Mouse (Mus musculus) hindbrain, embryonic 16.5 days (tissue): ENCODE measurements around the gene Thbd. TPM values are rescaled to one million over a fixed set of nuclear protein-coding genes. Genes with fewer than 3 reads are reported as not detected.

Experiments used
- ATAC-seq: fragments of 200-750 bp; cut with Nextera tagmentation; 2 replicates; pipeline ENCODE4 v1.8.0; 2017; ENCODE audit warnings: moderate TSS enrichment, moderate library complexity
- H3K27ac ChIP-seq: fragments of 300-500 bp; sonication (generic); 2 replicates; pipeline ENCODE4 v1.5.1; 2014; ENCODE audit warnings: low read depth, mild to moderate bottlenecking, control low read depth, low read length, moderate library complexity
- H3K27me3 ChIP-seq: fragments of 300-500 bp; sonication (generic); replicated peaks from 2 replicates; pipeline ENCODE4 v1.6.1; 2014; ENCODE audit warnings: low read length; ENCODE audit not compliant: control insufficient read depth, insufficient read depth
- H3K36me3 ChIP-seq: fragments of 300-500 bp; sonication (generic); 2 replicates; pipeline ENCODE4 v1.6.1; 2014; ENCODE audit warnings: mild to moderate bottlenecking, low read length, moderate library complexity, mixed read lengths; ENCODE audit not compliant: control insufficient read depth, insufficient read depth
- H3K4me1 ChIP-seq: fragments of 300-500 bp; sonication (generic); 2 replicates; pipeline ENCODE4 v1.6.1; 2014; ENCODE audit warnings: low read depth, low read length; ENCODE audit not compliant: control insufficient read depth, insufficient read depth
- H3K4me2 ChIP-seq: fragments of 300-500 bp; sonication (generic); 2 replicates; pipeline ENCODE4 v1.6.1; 2014; ENCODE audit warnings: mild to moderate bottlenecking, low read length, control low read depth, moderate library complexity
- H3K4me3 ChIP-seq: fragments of 300-500 bp; sonication (generic); 2 replicates; pipeline ENCODE4 v1.5.1; 2014; ENCODE audit warnings: mild to moderate bottlenecking, low read length, control low read depth, moderate library complexity
- H3K9ac ChIP-seq: fragments of 300-500 bp; sonication (generic); 2 replicates; pipeline ENCODE4 v1.6.1; 2014; ENCODE audit warnings: low read depth, mild to moderate bottlenecking, control low read depth, low read length, moderate library complexity
- H3K9me3 ChIP-seq: fragments of 300-500 bp; sonication (generic); 2 replicates; pipeline ENCODE4 v1.6.1; 2014; ENCODE audit warnings: mild to moderate bottlenecking, low read length, moderate library complexity; ENCODE audit not compliant: control insufficient read depth
- WGBS: fragments of 180-500 bp; shearing (Covaris S2); extraction: QIAGEN DNeasy Blood & Tissue Kit; methylation state at CpG from one replicate; pipeline ENCODE4 v1.1.7; 2014; 5-methylcytosine and 5-hydroxymethylcytosine counted together
- polyA plus RNA-seq: library from polyadenylated mRNA; unstranded; fragments of >200 nt; fragmentation: Nextera tagmentation; extraction: Ambion mirVana; gene quantifications from 2 replicates; pipeline ENCODE4 v1.2.1, GENCODE M21; 2015

Thbd gene
- polyA plus RNA-seq, 1 experiment from 2014 or later = 11.6 TPM

DNA sequence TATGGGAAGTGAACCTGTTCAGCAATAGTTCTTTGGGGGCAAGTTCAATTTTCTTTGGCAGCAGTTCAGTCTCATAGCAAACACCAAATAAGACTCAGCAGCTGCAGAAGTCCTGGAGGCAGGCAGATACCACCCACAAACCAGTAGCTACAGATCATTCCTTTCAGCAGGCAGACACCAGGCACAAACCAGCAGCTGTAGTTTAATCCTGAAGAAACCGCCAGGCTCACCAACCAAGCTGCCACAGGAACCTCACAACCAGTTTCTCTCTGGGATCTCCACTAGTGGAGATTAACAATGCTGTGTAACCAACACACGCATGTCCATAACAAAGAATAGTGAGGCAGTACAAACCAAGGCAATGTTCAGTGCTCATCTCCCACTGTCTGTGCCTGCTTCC is 26.9 kb downstream of the Thbd start:
- Histone ChIP-seq H3K4me2 (no peak overlapping the region), H3K27me3 (no peaks in the 10 kb centered on the region), H3K9me3 (no peaks in the 10 kb centered on the region), H3K27ac (no peak overlapping the region), H3K4me3 (no peak overlapping the region), H3K9ac (no peak overlapping the region), H3K4me1 (no peaks in the 10 kb centered on the region), H3K36me3 (no peaks in the 10 kb centered on the region)
- 92% methylated on average over 2 of the region's 2 CpGs for WGBS
- no peak for ATAC-seq

DNA sequence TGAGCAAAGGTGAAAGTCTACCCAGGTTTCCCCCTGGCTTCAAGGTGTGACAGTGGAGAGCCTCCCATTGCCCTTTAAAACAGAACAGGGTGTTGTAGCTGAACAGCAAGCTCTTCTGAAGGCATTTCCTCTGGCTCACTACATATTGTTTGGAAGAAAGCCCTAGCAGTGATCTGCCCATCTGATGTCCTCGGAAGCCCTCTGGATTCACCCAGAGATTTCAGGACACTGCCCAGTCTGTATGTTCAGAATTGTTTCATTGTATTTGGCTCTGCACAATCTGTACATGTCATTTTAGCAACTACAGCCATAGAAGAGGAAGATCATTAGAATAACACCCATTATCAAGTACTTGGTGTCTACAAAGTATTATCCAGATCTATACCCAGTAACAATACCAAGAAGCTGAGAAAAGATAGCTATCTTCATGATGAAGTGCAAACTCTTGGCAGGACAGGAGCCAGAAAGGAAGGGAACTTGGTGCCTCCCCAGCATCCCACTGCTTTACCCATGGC is 28.0 kb downstream of the Thbd start:
- Histone ChIP-seq H3K9me3 (no peaks in the 10 kb centered on the region), H3K4me1 (no peaks in the 10 kb centered on the region), H3K36me3 (no peaks in the 10 kb centered on the region), H3K9ac (no peak overlapping the region), H3K27ac (no peak overlapping the region), H3K4me2 (no peak overlapping the region), H3K4me3 (no peak overlapping the region), H3K27me3 (no peaks in the 10 kb centered on the region)
- 95% methylated on average over 1 of the region's 1 CpGs for WGBS
- ATAC-seq = no peak

DNA sequence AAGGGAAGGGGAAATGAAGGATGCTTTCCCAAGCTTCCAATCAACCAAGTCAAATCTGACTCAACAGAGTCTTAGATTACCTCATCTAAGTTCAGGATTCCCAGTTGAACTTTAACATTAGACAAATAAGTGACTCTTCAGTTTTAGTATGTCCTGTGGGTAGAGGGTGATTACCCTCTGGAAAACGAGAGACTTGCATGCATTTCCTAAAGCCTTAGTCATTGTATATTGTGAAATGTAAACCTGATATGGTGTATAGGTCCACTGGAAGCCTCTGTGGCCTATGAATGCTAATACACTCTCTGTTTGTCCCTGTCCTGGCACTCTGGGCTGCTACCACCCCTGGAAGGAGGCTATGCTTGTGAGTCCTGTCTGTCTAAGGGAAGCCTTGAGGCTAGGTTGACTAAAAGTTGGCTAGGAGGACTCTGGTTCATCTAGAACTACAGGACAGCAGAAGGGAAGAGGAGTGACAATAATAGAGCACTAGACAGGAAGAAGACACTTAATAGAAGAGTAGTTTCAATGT is 29.1 kb downstream of the Thbd start:
- no peaks in the 10 kb centered on the region for H3K27me3 ChIP-seq
- WGBS = 86% methylated on average over 1 of the region's 1 CpGs
- ATAC-seq = no peak

DNA sequence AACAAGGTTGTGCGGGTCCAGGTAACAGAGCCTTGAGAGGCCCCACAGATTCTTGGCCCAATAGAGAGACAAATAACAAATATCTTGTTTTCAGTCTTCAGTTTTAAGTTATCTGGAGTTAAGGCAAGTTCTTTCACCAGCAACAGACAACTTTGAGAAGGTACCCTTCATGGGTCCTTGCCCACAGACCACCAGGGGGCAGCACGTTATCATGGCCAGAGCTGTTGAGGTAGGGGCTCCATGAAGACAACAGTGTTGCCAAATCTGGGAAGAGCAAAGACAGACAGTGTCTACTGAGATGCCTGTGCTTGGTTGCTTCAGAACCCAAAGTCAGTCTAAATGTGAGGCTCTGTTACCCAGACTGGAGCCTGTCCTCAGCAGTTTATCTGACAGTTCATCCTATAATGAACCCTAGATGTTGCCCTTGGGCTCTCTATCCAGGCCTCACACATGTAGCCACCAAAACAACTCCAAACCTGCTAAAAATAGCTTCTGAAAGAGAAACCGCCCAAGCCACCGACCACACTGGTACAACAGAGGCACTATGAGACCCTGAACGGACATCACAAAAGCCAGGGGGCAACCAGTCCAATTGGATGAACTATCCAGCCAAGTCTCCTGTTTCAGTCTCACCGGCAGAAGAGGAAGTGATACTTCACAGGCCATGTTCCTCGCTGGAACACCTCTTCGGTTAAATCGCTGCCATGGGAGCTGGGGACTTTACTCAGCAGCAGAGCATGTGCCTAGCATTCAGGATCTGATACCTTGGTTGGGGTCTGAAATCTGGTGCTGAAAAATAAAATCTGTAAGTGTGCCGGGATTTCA is 32.5 kb downstream of the Thbd start:
- ATAC-seq = no peak
- H3K27me3 ChIP-seq = no peaks in the 10 kb centered on the region
- no peak overlapping the region for H3K27ac ChIP-seq
- H3K4me1 ChIP-seq = no peaks in the 10 kb centered on the region
- H3K9ac ChIP-seq = no peak overlapping the region
- 84% methylated on average over 10 of the region's 10 CpGs for WGBS
- H3K4me2 ChIP-seq = no peak overlapping the region
- no peak overlapping the region for H3K4me3 ChIP-seq
- no peaks in the 10 kb centered on the region for H3K9me3 ChIP-seq
- no peaks in the 10 kb centered on the region for H3K36me3 ChIP-seq

More for the DNA sequence above, 29.1 kb downstream of the Thbd start:
- H3K9me3 ChIP-seq = no peaks in the 10 kb centered on the region
- H3K36me3 ChIP-seq = no peaks in the 10 kb centered on the region
- H3K9ac ChIP-seq = no peak overlapping the region
- no peak overlapping the region for H3K4me3 ChIP-seq
- H3K4me1 ChIP-seq = no peaks in the 10 kb centered on the region
- no peak overlapping the region for H3K27ac ChIP-seq
- H3K4me2 ChIP-seq = no peak overlapping the region

DNA sequence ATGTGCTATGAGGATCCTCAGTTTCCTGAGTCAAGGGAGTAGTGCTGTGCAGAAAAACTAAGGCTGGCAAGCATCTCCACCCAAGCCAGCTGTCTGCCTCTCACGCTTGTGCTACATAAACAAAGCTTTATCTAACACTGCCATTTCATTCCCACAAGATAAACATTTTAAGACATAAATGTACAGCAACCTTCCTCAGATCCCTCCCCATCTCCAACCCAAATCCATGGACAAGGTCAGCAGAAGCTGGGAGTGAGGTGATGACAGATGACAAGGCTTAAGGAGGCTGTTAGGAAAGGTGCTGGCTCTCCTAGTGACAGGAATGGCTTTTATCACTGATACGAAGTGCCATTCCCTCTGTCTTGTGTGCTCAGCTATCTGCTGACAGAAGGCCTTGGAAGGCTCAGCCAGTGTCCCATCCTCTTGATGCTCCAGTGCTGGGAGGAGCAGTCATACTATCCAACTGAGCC is 34.4 kb downstream of the Thbd start:
- ATAC-seq = no peak
- WGBS = 83% methylated on average over 2 of the region's 2 CpGs

DNA sequence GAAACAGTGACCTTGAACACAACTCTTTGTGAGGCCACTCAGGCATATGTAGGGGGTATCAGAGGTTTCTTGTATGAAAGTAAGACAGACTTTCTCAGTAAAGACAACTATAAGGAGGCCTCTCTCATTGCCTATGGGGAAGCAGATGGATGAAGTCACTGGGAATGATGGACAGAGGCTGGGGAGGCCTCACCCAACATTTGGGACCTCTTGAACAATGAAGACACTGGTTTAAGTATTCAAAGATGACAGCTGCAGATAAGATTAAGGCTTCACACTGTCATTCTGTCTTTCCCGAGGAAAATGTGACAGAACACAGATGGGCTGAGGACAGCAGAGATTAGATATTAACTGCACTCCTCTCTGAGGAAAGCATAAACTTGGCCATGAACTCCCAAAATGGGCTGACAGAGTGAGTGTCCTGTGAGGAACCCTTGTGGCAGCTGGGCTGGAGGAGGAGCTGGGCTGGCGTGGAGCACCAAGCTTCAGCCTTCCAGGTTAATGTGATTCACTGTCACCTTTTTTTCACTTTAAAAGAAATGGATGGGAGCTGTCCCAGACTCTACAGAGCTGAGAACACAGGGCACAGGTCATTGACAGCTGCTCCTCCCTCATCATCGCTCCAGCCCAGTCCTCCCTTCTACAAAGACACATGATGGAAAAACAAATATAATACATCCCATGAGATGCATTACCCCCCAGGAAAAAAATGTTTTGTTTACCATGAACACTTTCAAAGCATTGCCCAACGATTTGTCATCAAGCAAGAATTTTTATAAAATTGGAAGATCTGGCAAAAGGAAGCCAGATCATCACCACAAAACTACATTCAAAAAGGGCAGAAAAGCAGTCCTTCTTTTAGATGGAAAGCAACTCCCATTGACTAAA is 36.0 kb downstream of the Thbd start:
- no peak overlapping the region for H3K4me2 ChIP-seq
- WGBS = 78% methylated on average over 4 of the region's 4 CpGs
- no peak overlapping the region for H3K9ac ChIP-seq
- no peaks in the 10 kb centered on the region for H3K9me3 ChIP-seq
- no peaks in the 10 kb centered on the region for H3K27me3 ChIP-seq
- no peaks in the 10 kb centered on the region for H3K36me3 ChIP-seq
- H3K27ac ChIP-seq = no peak overlapping the region
- no peaks in the 10 kb centered on the region for H3K4me1 ChIP-seq
- H3K4me3 ChIP-seq = no peak overlapping the region
- no peak for ATAC-seq

More for the DNA sequence above, 34.4 kb downstream of the Thbd start:
- Histone ChIP-seq H3K4me1 (no peaks in the 10 kb centered on the region), H3K9me3 (no peaks in the 10 kb centered on the region), H3K27ac (no peak overlapping the region), H3K36me3 (no peaks in the 10 kb centered on the region), H3K27me3 (no peaks in the 10 kb centered on the region), H3K9ac (no peak overlapping the region), H3K4me3 (no peak overlapping the region), H3K4me2 (no peak overlapping the region)

DNA sequence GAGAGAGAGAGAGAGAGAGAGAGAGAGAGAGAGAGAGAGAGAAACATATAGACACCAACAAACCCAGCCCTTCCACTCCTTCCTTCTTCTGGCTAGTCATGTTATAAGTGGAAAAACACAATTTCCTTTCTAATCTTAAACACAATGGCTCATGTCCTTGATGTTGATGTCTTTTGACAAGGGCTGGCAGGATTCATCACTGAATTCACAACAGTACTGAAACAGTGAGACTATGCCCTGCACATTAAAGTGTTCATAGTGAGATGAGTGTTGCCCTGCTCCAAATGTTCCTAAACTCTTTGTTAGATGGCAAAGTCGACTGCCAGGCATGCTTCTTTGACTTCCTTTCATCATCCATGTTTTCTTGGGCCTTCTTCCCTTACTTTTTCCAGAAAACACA is 42.8 kb downstream of the Thbd start:
- ATAC-seq = no peak
- H3K9ac ChIP-seq = no peak overlapping the region
- no peaks in the 10 kb centered on the region for H3K36me3 ChIP-seq
- H3K4me2 ChIP-seq = no peak overlapping the region
- 67% methylated on average over 1 of the region's 1 CpGs for WGBS
- H3K4me1 ChIP-seq = no peaks in the 10 kb centered on the region
- no peaks in the 10 kb centered on the region for H3K9me3 ChIP-seq
- no peaks in the 10 kb centered on the region for H3K27me3 ChIP-seq
- H3K4me3 ChIP-seq = no peak overlapping the region
- H3K27ac ChIP-seq = no peak overlapping the region

DNA sequence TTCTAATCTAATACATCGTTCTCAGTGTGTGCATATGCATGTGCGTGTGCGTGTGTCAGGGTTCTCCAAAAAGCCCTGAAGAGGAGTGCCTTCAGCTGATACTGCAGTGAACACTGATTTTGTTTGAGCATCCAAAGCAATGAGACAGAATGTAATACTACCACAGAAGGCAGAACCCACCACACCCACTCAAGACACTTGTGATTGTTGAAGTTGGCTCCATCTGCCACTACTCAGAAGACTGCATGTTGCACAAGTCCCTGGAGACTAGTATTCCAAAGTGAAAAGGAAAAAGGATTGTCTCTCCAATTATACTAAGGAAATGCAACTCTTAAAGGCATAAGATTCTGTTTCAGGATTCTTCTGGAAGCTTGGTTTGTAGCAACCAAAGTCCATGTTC is 43.5 kb downstream of the Thbd start:
- Histone ChIP-seq H3K4me2 (no peak overlapping the region), H3K27me3 (no peaks in the 10 kb centered on the region)

DNA sequence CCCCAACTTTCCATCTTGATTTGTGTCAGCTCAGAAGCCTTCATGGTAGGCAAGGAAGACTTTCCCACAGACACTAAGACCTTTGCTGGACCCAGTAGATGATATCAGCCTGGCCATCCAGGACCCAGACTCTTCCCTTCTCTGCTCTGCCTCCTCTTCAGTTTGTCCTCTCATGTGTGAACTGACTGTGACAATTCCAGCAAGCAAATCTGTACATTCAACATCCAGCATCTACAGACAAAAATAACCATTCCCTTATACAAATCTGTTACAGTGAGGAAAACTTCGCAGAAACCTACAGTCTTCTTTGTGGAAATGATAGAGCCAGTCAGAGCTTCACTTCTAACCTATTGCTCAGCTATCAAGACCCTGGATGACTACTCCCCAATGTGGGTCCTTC is 50.8 kb downstream of the Thbd start:
- Histone ChIP-seq H3K4me2 (no peak overlapping the region), H3K27me3 (no peaks in the 10 kb centered on the region), H3K27ac (no peak overlapping the region), H3K9me3 (no peaks in the 10 kb centered on the region), H3K36me3 (no peaks in the 10 kb centered on the region), H3K4me1 (no peaks in the 10 kb centered on the region), H3K4me3 (no peak overlapping the region), H3K9ac (no peak overlapping the region)
- WGBS = 84% methylated on average over 1 of the region's 1 CpGs
- ATAC-seq = no peak

More for the DNA sequence above, 43.5 kb downstream of the Thbd start:
- WGBS = 96% methylated on average over 3 of the region's 3 CpGs
- Histone ChIP-seq H3K27ac (no peak overlapping the region), H3K4me1 (no peaks in the 10 kb centered on the region), H3K9me3 (no peaks in the 10 kb centered on the region), H3K9ac (no peak overlapping the region), H3K36me3 (no peaks in the 10 kb centered on the region), H3K4me3 (no peak overlapping the region)
- ATAC-seq = no peak
